Mouse (Mus musculus) cortical plate, adult 2 months (tissue): Measurements from ENCODE around the gene Sgo2b.
"Not testable (repeated sequence)": the region's sequence is repeated elsewhere in the genome, so short reads cannot be mapped to it uniquely, and the experiment has no call there.

Experiments
- CTCF ChIP-seq: fragments of 200-500 bp; IDR thresholded peaks from 2 replicates; pipeline ENCODE4 v1.5.1; 2011; ENCODE audit warnings: mild to moderate bottlenecking, control low read depth, low read length; ENCODE audit not compliant: insufficient read depth; ENCODE audit errors: extremely low read depth
- POLR2A ChIP-seq: fragments of 200-500 bp; IDR thresholded peaks from 2 replicates; pipeline ENCODE4 v1.6.1; 2011; ENCODE audit warnings: mild to moderate bottlenecking, low read length, control low read depth; ENCODE audit not compliant: insufficient read depth; ENCODE audit errors: extremely low read depth

- not testable (repeated sequence) for TF ChIP-seq POLR2A, CTCF
Measured at GRCm38 (mm10) chr8:63970612-63971391, 18.8 kb upstream of the Sgo2b start.
